Mouse (Mus musculus): ENCODE measurements around the gene Itgb5. TPM values are rescaled to one million over a fixed set of nuclear protein-coding genes. Genes with fewer than 3 reads are reported as not detected.

Gene Itgb5
- polyA plus RNA-seq, 1 experiment from 2014 or later, result 23.2 TPM

DNA sequence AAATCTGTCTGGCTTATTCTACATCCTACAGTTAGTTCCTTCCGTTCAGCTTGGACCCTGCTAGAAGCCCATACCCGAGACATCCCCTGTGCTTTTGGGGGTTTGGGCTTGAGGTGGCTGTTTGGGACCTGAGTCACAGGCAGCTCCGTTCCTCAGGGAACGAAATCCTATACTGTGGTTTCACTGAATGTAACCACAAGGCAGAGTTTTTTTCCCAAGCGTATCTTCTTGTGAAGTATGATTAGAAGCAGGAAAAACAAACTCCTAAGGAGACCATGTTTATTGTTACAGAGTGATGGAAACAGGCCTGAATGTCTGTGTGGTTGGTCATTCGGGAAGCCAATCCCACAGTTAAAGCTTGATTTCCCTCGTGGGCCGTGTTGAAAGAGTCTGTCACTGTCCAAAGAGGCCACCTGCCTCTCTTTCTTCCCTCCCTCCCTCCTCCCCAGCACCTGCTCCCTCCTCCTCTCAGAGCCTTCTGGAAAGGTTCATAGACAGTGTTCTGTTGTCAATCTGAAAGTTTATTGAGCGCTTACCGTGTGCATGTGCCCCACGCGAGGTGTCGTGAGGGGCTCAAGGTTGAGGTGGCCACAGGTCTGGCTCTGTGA lies 59.6 kb downstream of the Itgb5 start:
- WGBS, result 84% methylated on average over 13 of the region's 13 CpGs
- H3K36me3 ChIP-seq (ENCODE audit: control insufficient read depth, insufficient read depth, low read length), result no peaks in the 10 kb centered on the region
- ATAC-seq (ENCODE audit: low FRiP score), result no peak

GRCm38 (mm10) chr16:33891099-33891498 lies 61.6 kb downstream of the Itgb5 start:
- Histone ChIP-seq H3K9me3 (ENCODE audit: control insufficient read depth, low read length) (no peaks in the 10 kb centered on the region), H3K9ac (ENCODE audit: low read length) (no peak overlapping the region), H3K27ac (ENCODE audit: low read depth, low read length) (no peak overlapping the region), H3K4me2 (no peak overlapping the region), H3K36me3 (ENCODE audit: control insufficient read depth, insufficient read depth, low read length) (no peaks in the 10 kb centered on the region), H3K4me1 (ENCODE audit: control insufficient read depth, insufficient read depth, low read length) (no peaks in the 10 kb centered on the region), H3K4me3 (ENCODE audit: low read depth, low read length) (no peak overlapping the region), H3K27me3 (ENCODE audit: control insufficient read depth, insufficient read depth, low read length) (no peaks in the 10 kb centered on the region)
- DNase-seq (ENCODE audit: low spot score, missing footprints) (no peak), ATAC-seq (ENCODE audit: low FRiP score) (no peak)
- WGBS, result 68% methylated on average over 8 of the region's 8 CpGs

More for the DNA sequence above, 59.6 kb downstream of the Itgb5 start:
- Histone ChIP-seq H3K27me3 (ENCODE audit: control insufficient read depth, insufficient read depth, low read length) (no peaks in the 10 kb centered on the region), H3K9me3 (ENCODE audit: control insufficient read depth, low read length) (no peaks in the 10 kb centered on the region), H3K4me1 (ENCODE audit: control insufficient read depth, insufficient read depth, low read length) (0 out of 2 replicates have a peak, but pooled peaks cover 2% of the 10 kb centered on the region), H3K27ac (ENCODE audit: low read depth, low read length) (no peak overlapping the region), H3K4me3 (ENCODE audit: low read depth, low read length) (no peak overlapping the region), H3K9ac (ENCODE audit: low read length) (no peak overlapping the region), H3K4me2 (no peak overlapping the region)
- DNase-seq (ENCODE audit: low spot score, missing footprints), result peak; percentile 44

GRCm38 (mm10) chr16:33891561-33892281 lies 62.3 kb downstream of the Itgb5 start:
- Histone ChIP-seq H3K4me2 (no peak overlapping the region), H3K27ac (ENCODE audit: low read depth, low read length) (no peak overlapping the region), H3K4me1 (ENCODE audit: control insufficient read depth, insufficient read depth, low read length) (no peaks in the 10 kb centered on the region), H3K9me3 (ENCODE audit: control insufficient read depth, low read length) (no peaks in the 10 kb centered on the region), H3K36me3 (ENCODE audit: control insufficient read depth, insufficient read depth, low read length) (no peaks in the 10 kb centered on the region), H3K27me3 (ENCODE audit: control insufficient read depth, insufficient read depth, low read length) (no peaks in the 10 kb centered on the region), H3K9ac (ENCODE audit: low read length) (no peak overlapping the region), H3K4me3 (ENCODE audit: low read depth, low read length) (no peak overlapping the region)
- ATAC-seq (ENCODE audit: low FRiP score) (no peak), DNase-seq (ENCODE audit: low spot score, missing footprints) (no peak)
- 66% methylated on average over 14 of the region's 14 CpGs for WGBS

DNA sequence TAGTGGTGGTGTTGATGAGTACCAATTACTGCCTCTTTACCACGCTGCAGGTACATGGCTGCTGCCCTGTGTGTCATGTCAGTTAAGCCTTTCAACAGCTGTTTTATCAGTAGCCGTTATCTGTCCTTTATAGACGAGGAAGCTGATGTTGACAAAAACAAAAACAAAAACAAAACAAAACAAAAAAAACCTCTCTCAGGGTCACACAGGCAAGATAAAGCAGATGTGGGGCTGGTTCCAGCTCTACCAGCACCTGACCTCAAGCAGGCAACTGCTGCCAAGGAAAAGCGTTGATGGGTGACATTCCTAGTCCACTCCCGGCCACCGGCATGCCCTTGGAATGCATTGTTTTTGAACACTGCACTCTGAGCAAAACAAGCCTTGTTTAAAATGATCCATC lies 63.1 kb downstream of the Itgb5 start:
- no peaks in the 10 kb centered on the region for H3K4me1 ChIP-seq (ENCODE audit: control insufficient read depth, insufficient read depth, low read length)
- DNase-seq (ENCODE audit: low spot score, missing footprints), result no peak
- H3K27ac ChIP-seq (ENCODE audit: low read depth, low read length), result no peak overlapping the region
- ATAC-seq (ENCODE audit: low FRiP score), result no peak
- no peaks in the 10 kb centered on the region for H3K36me3 ChIP-seq (ENCODE audit: control insufficient read depth, insufficient read depth, low read length)
- no peak overlapping the region for H3K4me3 ChIP-seq (ENCODE audit: low read depth, low read length)
- no peak overlapping the region for H3K4me2 ChIP-seq
- H3K9ac ChIP-seq (ENCODE audit: low read length), result no peak overlapping the region
- H3K27me3 ChIP-seq (ENCODE audit: control insufficient read depth, insufficient read depth, low read length), result no peaks in the 10 kb centered on the region
- H3K9me3 ChIP-seq (ENCODE audit: control insufficient read depth, low read length), result no peaks in the 10 kb centered on the region
- WGBS, result 68% methylated on average over 6 of the region's 6 CpGs

DNA sequence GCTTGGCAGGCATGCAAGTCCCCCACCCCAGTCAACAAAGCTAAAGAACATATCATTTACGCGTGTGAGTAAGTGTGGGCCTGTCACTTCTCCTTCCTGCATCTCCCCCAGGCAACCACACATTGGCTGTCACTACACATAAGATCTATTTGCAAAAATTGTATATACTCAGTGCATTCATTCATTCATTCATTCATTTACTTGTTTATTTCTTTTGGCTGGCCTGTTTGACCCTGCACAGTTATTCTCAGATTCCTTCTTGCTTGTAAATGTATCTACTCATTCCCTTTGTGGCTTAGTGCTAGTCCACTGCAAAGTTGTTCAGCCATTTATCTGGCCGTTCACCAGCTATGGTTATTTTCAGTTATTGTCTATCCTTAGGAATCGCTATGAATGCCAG lies 64.3 kb downstream of the Itgb5 start:
- Histone ChIP-seq H3K4me2 (no peak overlapping the region), H3K36me3 (ENCODE audit: control insufficient read depth, insufficient read depth, low read length) (no peaks in the 10 kb centered on the region), H3K9ac (ENCODE audit: low read length) (no peak overlapping the region), H3K9me3 (ENCODE audit: control insufficient read depth, low read length) (no peaks in the 10 kb centered on the region), H3K27me3 (ENCODE audit: control insufficient read depth, insufficient read depth, low read length) (no peaks in the 10 kb centered on the region), H3K4me1 (ENCODE audit: control insufficient read depth, insufficient read depth, low read length) (no peaks in the 10 kb centered on the region), H3K4me3 (ENCODE audit: low read depth, low read length) (no peak overlapping the region), H3K27ac (ENCODE audit: low read depth, low read length) (no peak overlapping the region)
- ATAC-seq (ENCODE audit: low FRiP score) (no peak), DNase-seq (ENCODE audit: low spot score, missing footprints) (no peak)
- WGBS, result 90% methylated on average over 4 of the region's 4 CpGs

GRCm38 (mm10) chr16:33894449-33894848 lies 65.0 kb downstream of the Itgb5 start:
- no peak for DNase-seq (ENCODE audit: low spot score, missing footprints)
- Histone ChIP-seq H3K9ac (ENCODE audit: low read length) (no peak overlapping the region), H3K9me3 (ENCODE audit: control insufficient read depth, low read length) (no peaks in the 10 kb centered on the region), H3K4me2 (no peak overlapping the region), H3K4me3 (ENCODE audit: low read depth, low read length) (no peak overlapping the region), H3K4me1 (ENCODE audit: control insufficient read depth, insufficient read depth, low read length) (no peaks in the 10 kb centered on the region), H3K36me3 (ENCODE audit: control insufficient read depth, insufficient read depth, low read length) (no peaks in the 10 kb centered on the region), H3K27ac (ENCODE audit: low read depth, low read length) (no peak overlapping the region), H3K27me3 (ENCODE audit: control insufficient read depth, insufficient read depth, low read length) (no peaks in the 10 kb centered on the region)
- no peak for ATAC-seq (ENCODE audit: low FRiP score)
- WGBS, result 92% methylated on average over 1 of the region's 1 CpGs

- DNase-seq (ENCODE audit: low spot score, missing footprints) (no peak), ATAC-seq (ENCODE audit: low FRiP score) (no peak)
- 77% methylated on average over 7 of the region's 7 CpGs for WGBS
- H3K4me2 ChIP-seq, result no peak overlapping the region
- H3K4me3 ChIP-seq (ENCODE audit: low read depth, low read length), result no peak overlapping the region
- no peaks in the 10 kb centered on the region for H3K27me3 ChIP-seq (ENCODE audit: control insufficient read depth, insufficient read depth, low read length)
- no peaks in the 10 kb centered on the region for H3K4me1 ChIP-seq (ENCODE audit: control insufficient read depth, insufficient read depth, low read length)
- no peak overlapping the region for H3K27ac ChIP-seq (ENCODE audit: low read depth, low read length)
- H3K9ac ChIP-seq (ENCODE audit: low read length), result no peak overlapping the region
- no peaks in the 10 kb centered on the region for H3K36me3 ChIP-seq (ENCODE audit: control insufficient read depth, insufficient read depth, low read length)
- H3K9me3 ChIP-seq (ENCODE audit: control insufficient read depth, low read length), result no peaks in the 10 kb centered on the region
Observed at GRCm38 (mm10) chr16:33895690-33896089, 66.2 kb downstream of the Itgb5 start.

GRCm38 (mm10) chr16:33896801-33897200 lies 67.3 kb downstream of the Itgb5 start:
- DNase-seq (ENCODE audit: low spot score, missing footprints) (no peak), ATAC-seq (ENCODE audit: low FRiP score) (no peak)
- no peak overlapping the region for H3K4me3 ChIP-seq (ENCODE audit: low read depth, low read length)
- WGBS, result 95% methylated on average over 7 of the region's 7 CpGs
- no peak overlapping the region for H3K9ac ChIP-seq (ENCODE audit: low read length)
- no peak overlapping the region for H3K27ac ChIP-seq (ENCODE audit: low read depth, low read length)
- H3K4me2 ChIP-seq, result no peak overlapping the region
- H3K36me3 ChIP-seq (ENCODE audit: control insufficient read depth, insufficient read depth, low read length), result no peaks in the 10 kb centered on the region
- H3K4me1 ChIP-seq (ENCODE audit: control insufficient read depth, insufficient read depth, low read length), result no peaks in the 10 kb centered on the region
- H3K9me3 ChIP-seq (ENCODE audit: control insufficient read depth, low read length), result no peaks in the 10 kb centered on the region
- no peaks in the 10 kb centered on the region for H3K27me3 ChIP-seq (ENCODE audit: control insufficient read depth, insufficient read depth, low read length)

DNA sequence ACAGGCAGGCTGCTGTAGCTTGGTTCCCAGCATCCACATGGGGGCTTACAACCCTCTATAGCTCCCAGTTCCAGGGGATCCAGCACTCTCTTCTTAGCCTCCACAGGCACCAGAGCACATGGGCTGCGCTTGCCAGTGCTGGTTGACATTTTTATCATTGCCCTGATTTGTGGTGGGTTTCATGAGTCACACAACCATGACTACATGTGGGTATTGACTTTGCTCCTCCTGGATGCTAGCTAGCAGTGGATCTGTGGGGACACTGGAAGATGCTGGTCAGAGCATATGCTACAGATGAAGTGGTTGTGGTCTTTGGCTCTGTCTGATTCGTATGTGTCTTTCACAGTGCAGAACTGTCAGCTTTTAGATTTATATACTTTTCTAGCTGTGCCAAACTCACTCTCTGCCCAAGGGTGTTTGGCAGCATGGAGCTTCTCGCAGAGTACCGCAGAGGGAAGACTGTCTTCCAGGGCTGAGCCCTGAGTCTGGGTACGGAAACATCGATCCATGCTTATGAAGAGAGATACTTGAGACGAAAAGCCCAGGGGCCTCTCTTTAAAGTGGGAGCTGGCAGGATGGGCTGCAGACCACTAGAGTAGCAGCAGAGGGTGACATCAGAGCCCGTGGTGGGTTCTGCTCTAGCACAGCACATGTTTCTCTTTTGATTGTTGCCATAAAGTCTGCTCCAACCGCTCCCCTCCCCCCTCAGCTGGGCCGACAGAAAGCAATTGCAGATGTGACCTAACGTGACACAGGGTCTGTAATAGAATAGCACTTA lies 74.4 kb downstream of the Itgb5 start:
- 72% methylated on average over 11 of the region's 11 CpGs for WGBS

More for the DNA sequence above, 74.4 kb downstream of the Itgb5 start:
- Histone ChIP-seq H3K36me3 (ENCODE audit: control insufficient read depth, insufficient read depth, low read length) (no peaks in the 10 kb centered on the region), H3K9me3 (ENCODE audit: control insufficient read depth, low read length) (no peaks in the 10 kb centered on the region), H3K27ac (ENCODE audit: low read depth, low read length) (no peak overlapping the region), H3K9ac (ENCODE audit: low read length) (no peak overlapping the region), H3K4me2 (no peak overlapping the region), H3K4me1 (ENCODE audit: control insufficient read depth, insufficient read depth, low read length) (peaks cover 3% of the 10 kb centered on the region; the same call in 1 of the 2 replicates), H3K27me3 (ENCODE audit: control insufficient read depth, insufficient read depth, low read length) (no peaks in the 10 kb centered on the region), H3K4me3 (ENCODE audit: low read depth, low read length) (no peak overlapping the region)
- DNase-seq (ENCODE audit: low spot score, missing footprints), result no peak
- no peak for ATAC-seq (ENCODE audit: low FRiP score)

All from midbrain, embryonic 11.5 days (tissue).